Mouse (Mus musculus) kidney, adult 2 months (tissue): ENCODE measurements around the gene Ifnl2. TPM values are rescaled to one million over a fixed set of nuclear protein-coding genes. Genes with fewer than 3 reads are reported as not detected.
A peak's percentile ranks its signal among the peaks of the same experiment; 100 is the strongest.

Source experiments
- DNase-seq: peaks from one replicate; pipeline ENCODE4 v3.0.0; 2021
- H3K27ac ChIP-seq: fragments of 200-500 bp; 2 replicates; pipeline ENCODE4 v1.5.1; 2012; ENCODE audit warnings: low read depth, low read length, control low read depth, inconsistent platforms; ENCODE audit not compliant: insufficient read depth
- H3K27me3 ChIP-seq: fragments of 200-500 bp; replicated peaks from 2 replicates; pipeline ENCODE4 v1.6.1; 2012; ENCODE audit warnings: mild to moderate bottlenecking, moderate library complexity, low read length, inconsistent platforms; ENCODE audit not compliant: control insufficient read depth, insufficient read depth
- H3K36me3 ChIP-seq: fragments of 200-500 bp; 2 replicates; pipeline ENCODE4 v1.6.1; 2012; ENCODE audit warnings: mild to moderate bottlenecking, moderate library complexity, low read length, inconsistent platforms; ENCODE audit not compliant: control insufficient read depth, insufficient read depth
- H3K4me1 ChIP-seq: fragments of 200-500 bp; 2 replicates; pipeline ENCODE4 v1.6.1; 2011; ENCODE audit warnings: low read length; ENCODE audit not compliant: control insufficient read depth, insufficient read depth
- H3K4me3 ChIP-seq: fragments of 200-500 bp; 2 replicates; pipeline ENCODE4 v1.5.1; 2011; ENCODE audit warnings: mild to moderate bottlenecking, low read depth, low read length, control low read depth; ENCODE audit not compliant: insufficient read depth
- CTCF ChIP-seq: fragments of 200-500 bp; conservative IDR thresholded peaks from 2 replicates; pipeline ENCODE4 v1.5.1; 2011; ENCODE audit warnings: low read depth, mild to moderate bottlenecking, control low read depth, low read length, moderate library complexity, mixed read lengths; ENCODE audit not compliant: insufficient read depth, insufficient read length
- POLR2A ChIP-seq: fragments of 200-500 bp; IDR thresholded peaks from one replicate; pipeline ENCODE4 v1.6.1; 2011; ENCODE audit warnings: low read depth, low read length, control low read depth
- WGBS: fragments of 180-500 bp; shearing (Covaris S2); methylation state at CpG from one replicate; pipeline ENCODE4 v1.1.7; 2018; 5-methylcytosine and 5-hydroxymethylcytosine counted together
- polyA plus RNA-seq: library from polyadenylated mRNA; depleted of rRNA; stranded (reverse); fragments of >200 nt; gene quantifications from 2 replicates; pipeline ENCODE4 v1.2.3, GENCODE M21; 2012; rRNA removed

Ifnl2 gene
- polyA plus RNA-seq, 1 experiment: not detected

DNA sequence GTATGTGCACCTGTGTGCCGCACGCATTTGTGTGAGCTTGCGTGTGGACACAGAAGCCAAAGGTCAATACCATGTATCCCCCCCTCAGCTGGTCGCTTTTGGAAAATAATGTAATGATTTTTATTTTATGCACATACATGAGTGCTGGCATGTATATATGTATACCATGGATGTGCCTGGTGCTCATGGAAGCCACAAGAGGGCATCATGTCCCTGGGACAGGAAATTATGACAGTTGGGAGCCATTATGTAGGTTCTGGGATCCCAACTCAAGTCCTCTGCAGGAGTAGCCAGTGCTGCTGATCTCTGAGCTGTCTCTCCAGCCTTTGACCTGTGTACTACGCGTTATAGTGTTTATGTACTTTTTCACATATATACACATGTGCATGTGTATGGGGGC, 34.1 kb downstream of the Ifnl2 start:
- no peak for TF ChIP-seq CTCF
- TF ChIP-seq POLR2A: no peak
- Histone ChIP-seq H3K4me3 (no peak overlapping the region), H3K4me1 (no peaks in the 10 kb centered on the region), H3K27ac (no peak overlapping the region), H3K36me3 (no peaks in the 10 kb centered on the region), H3K27me3 (no peaks in the 10 kb centered on the region)
- DNase-seq: no peak
- WGBS: 93% methylated on average over 6 of the region's 6 CpGs

DNA sequence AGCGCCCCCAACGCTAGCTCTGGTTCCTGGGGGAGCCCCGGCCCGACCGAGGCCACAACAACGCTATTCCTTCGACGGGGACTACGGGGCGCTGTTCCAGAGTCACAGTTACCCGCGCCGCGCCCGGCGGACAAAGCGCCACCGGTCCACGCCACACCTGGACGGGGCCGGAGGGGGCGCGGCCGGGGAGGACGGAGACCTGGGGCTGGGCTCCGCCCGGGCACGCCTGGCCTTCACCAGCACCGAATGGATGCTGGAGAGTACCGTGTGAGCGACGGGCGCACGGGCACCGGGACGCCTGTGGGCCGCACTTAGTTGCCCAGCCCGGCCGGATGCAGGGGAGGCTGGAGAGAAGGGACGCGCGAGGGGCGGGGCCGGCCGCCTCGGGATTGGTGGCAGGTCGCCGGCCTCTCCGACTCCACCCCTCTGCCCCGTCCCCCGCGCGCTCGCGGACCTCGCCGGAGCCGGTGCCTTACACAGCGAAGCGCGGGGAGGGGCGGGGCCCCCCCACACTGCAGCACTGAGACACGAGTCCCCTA, 43.0 kb downstream of the Ifnl2 start:
- DNase-seq: peak; percentile 67

DNA sequence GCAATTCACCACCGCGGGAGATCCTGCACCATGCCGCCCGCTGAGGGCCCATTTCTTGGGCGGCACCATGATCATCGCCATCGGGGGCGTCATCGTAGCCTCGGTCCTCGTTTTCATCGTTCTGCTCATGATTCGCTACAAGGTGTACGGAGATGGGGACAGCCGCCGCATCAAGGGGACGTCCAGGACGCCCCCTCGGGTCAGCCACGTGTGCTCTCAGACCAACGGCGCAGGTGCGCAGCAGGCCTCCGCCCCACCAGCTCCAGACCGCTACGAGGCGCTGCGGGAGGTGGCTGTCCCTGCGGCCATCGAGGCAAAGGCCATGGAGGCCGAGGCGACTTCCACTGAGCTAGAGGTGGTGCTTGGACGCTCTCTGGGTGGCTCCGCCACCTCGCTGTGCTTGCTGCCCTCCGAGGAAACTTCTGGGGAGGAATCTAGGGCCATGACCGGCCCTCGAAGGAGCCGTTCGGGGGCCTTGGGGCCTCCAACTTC, 43.5 kb downstream of the Ifnl2 start:
- WGBS: 33% methylated on average over 40 of the region's 40 CpGs
- no peaks in the 10 kb centered on the region for H3K4me1 ChIP-seq
- H3K27ac ChIP-seq: no peak overlapping the region
- H3K4me3 ChIP-seq: peak overlapping the region; percentile 62; the same call in 1 of the 2 replicates
- no peaks in the 10 kb centered on the region for H3K36me3 ChIP-seq
- no peak for TF ChIP-seq POLR2A
- TF ChIP-seq CTCF: no peak
- DNase-seq: no peak
- no peaks in the 10 kb centered on the region for H3K27me3 ChIP-seq

More for the DNA sequence above, 43.0 kb downstream of the Ifnl2 start:
- TF ChIP-seq POLR2A: no peak
- no peak for TF ChIP-seq CTCF
- Histone ChIP-seq H3K36me3 (no peaks in the 10 kb centered on the region), H3K27me3 (no peaks in the 10 kb centered on the region), H3K4me1 (no peaks in the 10 kb centered on the region), H3K27ac (no peak overlapping the region), H3K4me3 (peak overlapping the region; percentile 62)
- 2% methylated on average over 61 of the region's 63 CpGs for WGBS

GRCm38 (mm10) chr7:28464416-28465212, 45.6 kb downstream of the Ifnl2 start:
- H3K27ac ChIP-seq: no peak overlapping the region
- WGBS: 52% methylated on average over 10 of the region's 10 CpGs

DNA sequence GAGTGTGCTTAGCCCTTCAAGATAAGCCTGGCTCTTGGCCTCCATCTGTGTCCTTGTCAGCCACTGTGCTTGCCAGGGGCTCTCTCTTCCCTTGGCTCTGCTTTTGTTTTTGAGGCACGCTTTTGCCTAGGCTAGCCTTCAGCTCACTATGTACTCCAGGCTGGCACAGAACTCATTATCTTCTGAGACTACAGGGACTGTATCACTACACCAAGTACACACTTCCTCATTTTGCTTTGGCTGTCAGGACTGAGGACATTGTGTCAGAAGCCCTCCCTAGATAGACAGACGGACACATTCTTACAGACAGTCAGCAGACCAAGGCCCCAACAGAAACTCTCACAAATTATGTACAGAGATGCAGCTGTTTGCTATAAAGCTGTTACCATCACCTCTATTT, 47.5 kb downstream of the Ifnl2 start:
- DNase-seq: no peak
- Histone ChIP-seq H3K27me3 (no peaks in the 10 kb centered on the region), H3K4me3 (no peak overlapping the region), H3K27ac (no peak overlapping the region), H3K36me3 (no peaks in the 10 kb centered on the region), H3K4me1 (no peaks in the 10 kb centered on the region)
- WGBS: 98% methylated on average over 2 of the region's 2 CpGs
- TF ChIP-seq POLR2A (no peak), CTCF (no peak)

More at GRCm38 (mm10) chr7:28464416-28465212, 45.6 kb downstream of the Ifnl2 start:
- TF ChIP-seq POLR2A (no peak), CTCF (no peak)
- peak; percentile 80 for DNase-seq
- no peaks in the 10 kb centered on the region for H3K36me3 ChIP-seq
- no peaks in the 10 kb centered on the region for H3K4me1 ChIP-seq
- no peaks in the 10 kb centered on the region for H3K27me3 ChIP-seq
- H3K4me3 ChIP-seq: peak overlapping the region; percentile 13; the same call in 1 of the 2 replicates

DNA sequence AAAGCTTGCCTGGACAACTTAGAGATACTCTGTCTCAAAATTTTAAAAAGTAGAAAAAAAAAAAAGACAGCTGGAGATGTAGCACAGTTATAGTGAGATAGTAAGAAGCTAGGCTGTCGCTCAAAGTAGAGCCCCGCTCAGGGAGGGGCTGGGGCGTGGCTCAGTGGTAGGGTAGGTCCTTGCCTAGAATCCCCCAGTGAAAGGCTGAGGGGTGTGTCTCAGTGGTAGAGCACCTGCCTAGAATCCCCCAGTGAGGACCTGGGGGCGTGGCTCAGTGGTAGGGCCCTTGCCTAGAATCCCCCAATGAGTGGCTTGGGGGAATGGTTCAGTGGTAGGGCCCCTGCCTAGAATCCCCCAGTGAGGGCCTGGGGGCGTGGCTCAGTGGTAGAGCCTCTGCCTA, 49.9 kb downstream of the Ifnl2 start:
- no peaks in the 10 kb centered on the region for H3K4me1 ChIP-seq
- no peak overlapping the region for H3K27ac ChIP-seq
- H3K4me3 ChIP-seq: no peak overlapping the region
- TF ChIP-seq CTCF (no peak), POLR2A (no peak)
- no peak for DNase-seq
- WGBS: 98% methylated on average over 5 of the region's 5 CpGs
- H3K27me3 ChIP-seq: no peaks in the 10 kb centered on the region
- H3K36me3 ChIP-seq: no peaks in the 10 kb centered on the region

Other genes starting within 250 kb of the Ifnl2 start
- 5.2 and 5.7 TPM in 2 replicates for gene Eid2, start 242.6 kb downstream of the Ifnl2 start, polyA plus RNA-seq
- 7.7 and 10.2 TPM in 2 replicates for gene Eid2b, start 232.7 kb downstream of the Ifnl2 start, polyA plus RNA-seq
- 0.14 TPM in 1 of 2 replicates, not detected in the other for gene Selenov, start 219.3 kb downstream of the Ifnl2 start, polyA plus RNA-seq
- not detected in 2 replicates for gene Dll3, start 208.2 kb downstream of the Ifnl2 start, polyA plus RNA-seq
- 99.0 and 102 TPM in 2 replicates for gene Timm50, start 198.4 kb downstream of the Ifnl2 start, polyA plus RNA-seq
- gene Supt5, start 171.7 kb downstream of the Ifnl2 start, polyA plus RNA-seq: 86.8 and 88.6 TPM in 2 replicates
- gene Rps16, start 159.8 kb downstream of the Ifnl2 start, polyA plus RNA-seq: 724 and 951 TPM in 2 replicates
- gene Plekhg2, start 137.9 kb downstream of the Ifnl2 start, polyA plus RNA-seq: 13.5 and 14.6 TPM in 2 replicates
- gene Zfp36, start 130.2 kb downstream of the Ifnl2 start, polyA plus RNA-seq: 24.6 and 25.5 TPM in 2 replicates
- gene Med29, start 117.7 kb downstream of the Ifnl2 start, polyA plus RNA-seq: 71.9 and 72.1 TPM in 2 replicates
- 72.6 and 78.4 TPM in 2 replicates for gene Paf1, start 117.5 kb downstream of the Ifnl2 start, polyA plus RNA-seq
- gene Gmfg, start 73.0 kb downstream of the Ifnl2 start, polyA plus RNA-seq: 8.4 and 14.5 TPM in 2 replicates
- 2.5 and 3.1 TPM in 2 replicates for gene Lrfn1, start 58.5 kb downstream of the Ifnl2 start, polyA plus RNA-seq
- not detected in 2 replicates for gene Ifnl3, start 12.4 kb upstream of the Ifnl2 start, polyA plus RNA-seq
- gene Sycn, start 30.4 kb upstream of the Ifnl2 start, polyA plus RNA-seq: 12.4 and 13.3 TPM in 2 replicates
- gene Nccrp1, start 36.8 kb upstream of the Ifnl2 start, polyA plus RNA-seq: 57.2 and 85.4 TPM in 2 replicates
- 67.0 and 79.0 TPM in 2 replicates for gene Samd4b, start 87.7 kb upstream of the Ifnl2 start, polyA plus RNA-seq
- gene Pak4, start 87.7 kb upstream of the Ifnl2 start, polyA plus RNA-seq: 36.9 and 41.8 TPM in 2 replicates
- gene Acp7, start 120.9 kb upstream of the Ifnl2 start, polyA plus RNA-seq: not detected in 2 replicates
- gene Fbxo27, start 182.4 kb upstream of the Ifnl2 start, polyA plus RNA-seq: 1.1 and 1.6 TPM in 2 replicates
- gene Fbxo17, start 206.3 kb upstream of the Ifnl2 start, polyA plus RNA-seq: 1.1 and 1.3 TPM in 2 replicates
- 79.8 and 96.7 TPM in 2 replicates for gene Mrps12, start 231.4 kb upstream of the Ifnl2 start, polyA plus RNA-seq
- 19.4 and 22.9 TPM in 2 replicates for gene Sars2, start 231.5 kb upstream of the Ifnl2 start, polyA plus RNA-seq
- gene Ccer2, start 245.7 kb upstream of the Ifnl2 start, polyA plus RNA-seq: not detected in 2 replicates